Mouse (Mus musculus) left cerebral cortex, postnatal 4 days (tissue): Measurements from ENCODE around the gene Vmn2r117. TPM values are rescaled to one million over a fixed set of nuclear protein-coding genes. Genes with fewer than 3 reads are reported as not detected.
"Not testable (repeated sequence)": the region's sequence is repeated elsewhere in the genome, so short reads cannot be mapped to it uniquely, and the experiment has no call there.

Source experiments
- DNase-seq: peaks from one replicate; pipeline ENCODE4 v3.0.0-alpha.2; 2022
- intact Hi-C: fragments of 180-260 bp; cut with DNase I; formaldehyde crosslinking; loops from one replicate; pipeline ENCODE4 v1.15.1; 2025
- total RNA-seq, 2 experiments: library from RNA; stranded (reverse); gene quantifications; 2 replicates each; pipeline ENCODE4 v1.2.3; 2021

The Vmn2r117 gene
- not detected for total RNA-seq

- DNase-seq, intact Hi-C loops: not testable (repeated sequence)
Observed at GRCm38 (mm10) chr17:23479599-23479998, at the start of gene Vmn2r117. Gene Vmn2r117 (minus strand): TSS chr17:23479699.

GRCm38 (mm10) chr17:23522941-23523732, 43.6 kb upstream of the Vmn2r117 start:
- DNase-seq, intact Hi-C loops: not testable (repeated sequence)

GRCm38 (mm10) chr17:23518701-23519423, 39.4 kb upstream of the Vmn2r117 start:
- intact Hi-C loops, result no loop called here
- no peak for DNase-seq

- no peak for DNase-seq
- intact Hi-C loops, result no loop called here
Observed at GRCm38 (mm10) chr17:23433150-23433679, 46.3 kb downstream of the Vmn2r117 start.

Other genes with a start within 250 kb of the Vmn2r117 start
- gene Vmn2r114, start 167.2 kb downstream of the Vmn2r117 start, total RNA-seq, result under 1 TPM in 1 of 2 experiments, not detected in 1; 0.06 TPM
- under 1 TPM in 1 of 2 experiments, not detected in 1; 0.04 TPM for gene Vmn2r115, start 136.0 kb downstream of the Vmn2r117 start, total RNA-seq
- not detected for gene Vmn2r116, start 95.1 kb downstream of the Vmn2r117 start, total RNA-seq
- gene Zfp213, start 84.5 kb upstream of the Vmn2r117 start, total RNA-seq, result 1 to 10 TPM; 6.4 to 7.3 TPM
- 10 to 100 TPM; 42.1 to 42.4 TPM for gene Zfp13, start 119.8 kb upstream of the Vmn2r117 start, total RNA-seq
- gene Zscan10, start 121.2 kb upstream of the Vmn2r117 start, total RNA-seq, result not detected
- gene Mmp25, start 165.6 kb upstream of the Vmn2r117 start, total RNA-seq, result 1 to 10 TPM; 1.5 TPM
- gene Bicdl2, start 180.8 kb upstream of the Vmn2r117 start, total RNA-seq, result not detected
- 100 to 1,000 TPM; 119 to 126 TPM for gene Hcfc1r1, start 193.9 kb upstream of the Vmn2r117 start, total RNA-seq
- 10 to 100 TPM; 14.3 to 16.2 TPM for gene Thoc6, start 194.2 kb upstream of the Vmn2r117 start, total RNA-seq
- 1 to 10 TPM; 1.3 to 1.9 TPM for gene Tnfrsf12a, start 197.8 kb upstream of the Vmn2r117 start, total RNA-seq
- gene Cldn6, start 199.6 kb upstream of the Vmn2r117 start, total RNA-seq, result under 1 TPM in 1 of 2 experiments, not detected in 1; 0.24 TPM
- under 1 TPM in 1 of 2 experiments, not detected in 1; 0.32 TPM for gene Cldn9, start 204.3 kb upstream of the Vmn2r117 start, total RNA-seq
- under 1 TPM in 1 of 2 experiments, not detected in 1; 0.32 TPM for gene 1520401A03Rik, start 243.1 kb upstream of the Vmn2r117 start, total RNA-seq
- 1 to 10 TPM; 8.1 to 8.4 TPM for gene Pkmyt1, start 246.6 kb upstream of the Vmn2r117 start, total RNA-seq